8 mouse cellular contexts compared by ENCODE assay signal in the genomic region with DNA sequence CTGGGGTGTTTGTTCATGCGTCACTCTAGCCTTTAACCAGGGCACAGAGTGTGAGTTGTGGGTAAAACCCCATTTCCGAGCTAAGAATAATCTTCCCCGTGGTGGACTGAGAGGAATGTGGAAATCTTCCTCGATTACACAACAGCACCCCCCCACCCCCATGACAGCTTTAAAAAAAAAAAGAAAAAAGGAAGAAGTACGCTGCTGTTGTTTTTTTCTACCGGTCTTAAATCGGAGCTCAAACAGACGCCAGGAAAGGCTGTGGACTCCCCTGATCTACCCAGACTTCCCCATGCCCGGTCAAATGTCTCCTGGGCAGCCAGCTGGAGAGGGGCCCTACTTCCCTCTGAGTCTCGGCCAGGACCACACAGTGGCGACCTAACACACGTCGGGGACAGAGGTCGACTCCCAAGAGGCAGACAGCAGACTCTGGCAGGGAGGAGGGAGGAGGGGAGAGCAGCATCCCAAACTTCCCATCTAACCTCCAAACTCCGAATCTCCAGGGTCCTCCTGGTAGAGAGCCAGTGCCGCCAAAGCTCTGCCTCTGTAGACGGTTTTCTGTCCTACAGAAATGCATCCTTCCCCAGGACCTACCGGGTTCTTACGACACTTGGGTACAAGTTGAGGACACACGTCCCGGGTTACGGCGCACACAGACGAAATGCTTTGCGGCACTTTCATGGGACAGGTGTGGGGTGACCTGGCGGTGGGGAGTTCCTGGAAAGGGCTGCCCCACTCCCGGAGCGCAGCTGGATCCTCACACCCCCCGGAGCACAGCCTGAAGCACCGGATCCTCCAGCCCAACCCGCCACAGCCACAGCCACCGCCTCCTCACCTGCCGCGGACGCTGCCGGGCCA. TPM values are rescaled to one million over a fixed set of nuclear protein-coding genes. Genes with fewer than 3 reads are reported as not detected.
DNase-seq lines count a peak whose midpoint lies in the region; ATAC-seq and TF ChIP-seq lines count a peak whose summit lies in the region.

No protein-coding gene starts in this region.

- H3K9ac ChIP-seq in liver, adult 2 months (ENCODE audit: low read depth, low read length), result peak overlapping the region; percentile 91
- peak overlapping the region; percentile 67 for H3K9ac ChIP-seq in midbrain, postnatal 0 days (replicated peaks; ENCODE audit: low read length, poor library complexity, severe bottlenecking)
- H3K9ac ChIP-seq in stomach, embryonic 14.5 days (replicated peaks; ENCODE audit: low read depth, low read length), result peak overlapping the region; percentile 61

- H3K36me3 ChIP-seq in liver, adult 2 months (ENCODE audit: control insufficient read depth, insufficient read depth, low read length), result no peaks in the 10 kb centered on the region; the same call in 1 of the 2 replicates
- H3K36me3 ChIP-seq in midbrain, postnatal 0 days (ENCODE audit: insufficient read depth, low read length), result no peaks in the 10 kb centered on the region
- H3K36me3 ChIP-seq in stomach, embryonic 14.5 days (ENCODE audit: control insufficient read depth, insufficient read depth, low read length), result no peaks in the 10 kb centered on the region

- WGBS in liver, adult 2 months, result under 1% methylated on average over 36 of the region's 36 CpGs
- WGBS in midbrain, postnatal 0 days, result 4% methylated on average over 36 of the region's 36 CpGs
- 3% methylated on average over 36 of the region's 36 CpGs for WGBS in stomach, embryonic 14.5 days

- no peak overlapping the region; the same call in 1 of the 2 replicates for H3K27ac ChIP-seq in embryonic fibroblast, embryonic 13.5 days (ENCODE audit: insufficient read depth, low read length)
- H3K27ac ChIP-seq in liver, adult 2 months (replicated peaks; ENCODE audit: insufficient read depth, low read depth, low read length), result peak overlapping the region; percentile 87
- H3K27ac ChIP-seq in midbrain, postnatal 0 days (ENCODE audit: low read depth, low read length), result no peak overlapping the region
- peak overlapping the region; percentile 52; the same call in 1 of the 2 replicates for H3K27ac ChIP-seq in stomach, embryonic 14.5 days (ENCODE audit: low read length)

- peaks cover 6% of the 10 kb centered on the region; the same call in 1 of the 2 replicates for H3K79me2 ChIP-seq in liver, adult 2 months (ENCODE audit: control insufficient read depth, insufficient read depth, low read length)

- TF ChIP-seq CTCF in embryonic fibroblast, embryonic 13.5 days (IDR thresholded peaks at IDR 0.05; ENCODE audit: borderline replicate concordance, insufficient read depth, low read length), result no peak
- TF ChIP-seq CTCF in liver, adult 2 months (IDR thresholded peaks at IDR 0.05; ENCODE audit: low read depth, low read length), result no peak
- TF ChIP-seq CTCF in midbrain, postnatal 0 days (IDR thresholded peaks at IDR 0.05), result no peak

- no peaks in the 10 kb centered on the region for H3K4me1 ChIP-seq in embryonic fibroblast, embryonic 13.5 days (ENCODE audit: control insufficient read depth, insufficient read depth, low read length)
- peaks cover 2% of the 10 kb centered on the region; the same call in 1 of the 2 replicates for H3K4me1 ChIP-seq in liver, adult 2 months (ENCODE audit: control insufficient read depth, insufficient read depth, low read length)
- no peaks in the 10 kb centered on the region for H3K4me1 ChIP-seq in midbrain, postnatal 0 days (ENCODE audit: insufficient read depth, low read length)
- no peaks in the 10 kb centered on the region for H3K4me1 ChIP-seq in stomach, embryonic 14.5 days (ENCODE audit: control insufficient read depth, insufficient read depth, low read length)

- DNase-seq in CD4-positive helper T cell, adult 2 months (ENCODE audit: low read depth, low spot score), result peak; percentile 73
- DNase-seq in adrenal gland, adult 2 months, result peak; percentile 60
- DNase-seq in heart, adult 9 months (ENCODE audit: low spot score in 2 of 2), result peak; percentile 59 to 72
- peak; percentile 82 to 85 for DNase-seq in kidney, adult 8-10 months
- peak; percentile 90 for DNase-seq in liver, adult 2 months (ENCODE audit: extremely low read depth, low read depth, low spot score)
- DNase-seq in midbrain, postnatal 0 days (ENCODE audit: low spot score), result no peak

- H3K27me3 ChIP-seq in liver, adult 2 months (ENCODE audit: control insufficient read depth, insufficient read depth, low read length), result no peaks in the 10 kb centered on the region
- H3K27me3 ChIP-seq in midbrain, postnatal 0 days (ENCODE audit: insufficient read depth, low read length), result no peaks in the 10 kb centered on the region
- H3K27me3 ChIP-seq in stomach, embryonic 14.5 days (ENCODE audit: control insufficient read depth, insufficient read depth, low read length), result no peaks in the 10 kb centered on the region

- TF ChIP-seq POLR2A in embryonic fibroblast, embryonic 13.5 days (IDR thresholded peaks at IDR 0.05; ENCODE audit: low read depth, low read length), result no peak; the same call in none of the 2 replicates
- no peak for TF ChIP-seq POLR2A in liver, adult 2 months (IDR thresholded peaks at IDR 0.05; ENCODE audit: extremely low read depth, insufficient read depth, low read length)

- H3K4me2 ChIP-seq in midbrain, postnatal 0 days (ENCODE audit: low read depth, low read length, poor library complexity, severe bottlenecking), result peak overlapping the region; percentile 85
- peak overlapping the region; percentile 72 for H3K4me2 ChIP-seq in stomach, embryonic 14.5 days (replicated peaks; ENCODE audit: low read depth, low read length)

- H3K4me3 ChIP-seq in embryonic fibroblast, embryonic 13.5 days (ENCODE audit: insufficient read depth, low read length), result peak overlapping the region; percentile 60
- peak overlapping the region; percentile 78 for H3K4me3 ChIP-seq in liver, adult 2 months (ENCODE audit: insufficient read depth, low read depth, low read length)
- H3K4me3 ChIP-seq in midbrain, postnatal 0 days (ENCODE audit: low read depth, low read length), result peak overlapping the region; percentile 73
- H3K4me3 ChIP-seq in stomach, embryonic 14.5 days (ENCODE audit: low read depth, low read length), result peak overlapping the region; percentile 77

- H3K9me3 ChIP-seq in midbrain, postnatal 0 days (ENCODE audit: low read length), result no peaks in the 10 kb centered on the region
- H3K9me3 ChIP-seq in stomach, embryonic 14.5 days (ENCODE audit: control insufficient read depth, low read depth, low read length), result no peaks in the 10 kb centered on the region

- peak; percentile 41 for ATAC-seq in midbrain, postnatal 0 days (ENCODE audit: low FRiP score)
- peak; percentile 43 for ATAC-seq in stomach, embryonic 14.5 days (ENCODE audit: insufficient number of reproducible peaks, insufficient read depth, low FRiP score, low read depth)

RNA-seq across cellular contexts. Expression of a gene that starts 0.6 kb away (rescaled TPM):
- 10 to 100 TPM in 1 of 2 experiments, 1 to 10 TPM in 1; 5.3 to 10.6 TPM for total RNA-seq in adrenal gland, adult 2 months (2021)
- 6.5 and 7.4 TPM in 2 replicates for polyA plus RNA-seq in adrenal gland, adult 2 months (2012; rRNA removed)
- polyA plus RNA-seq in embryonic fibroblast, embryonic 13.5 days (2011; ENCODE audit: insufficient read length, low read depth, missing spikeins), result 5.7 and 6.2 TPM in 2 replicates
- 10.6 and 12.5 TPM in 2 replicates for total RNA-seq in liver, adult 2 months (2014; rRNA removed)
- 11.7 and 12.7 TPM in 2 replicates for polyA plus RNA-seq in liver, adult 2 months (2012; rRNA removed)
- total RNA-seq in midbrain, postnatal 0 days (2014; rRNA removed), result 2.0 and 7.8 TPM in 2 replicates
- 2.0 and 2.5 TPM in 2 replicates for polyA plus RNA-seq in midbrain, postnatal 0 days (2015; fragmentation: Nextera tagmentation; extraction: Ambion mirVana)
- 17.9 and 19.5 TPM in 2 replicates for polyA plus RNA-seq in stomach, embryonic 14.5 days (2014; fragmentation: Nextera tagmentation; extraction: Ambion mirVana)

RNA-seq across cellular contexts. Expression of a gene that starts 20.0 kb away (rescaled TPM):
- 10 to 100 TPM in 1 of 2 experiments, 1 to 10 TPM in 1; 9.3 to 16.7 TPM for total RNA-seq in adrenal gland, adult 2 months (2021)
- 8.8 and 9.4 TPM in 2 replicates for polyA plus RNA-seq in adrenal gland, adult 2 months (2012; rRNA removed)
- polyA plus RNA-seq in embryonic fibroblast, embryonic 13.5 days (2011; ENCODE audit: insufficient read length, low read depth, missing spikeins), result 11.3 and 14.0 TPM in 2 replicates
- total RNA-seq in liver, adult 2 months (2014; rRNA removed), result 4.0 and 5.0 TPM in 2 replicates
- 8.1 and 9.0 TPM in 2 replicates for polyA plus RNA-seq in liver, adult 2 months (2012; rRNA removed)
- total RNA-seq in midbrain, postnatal 0 days (2014; rRNA removed), result 8.4 and 11.2 TPM in 2 replicates
- 11.0 and 11.2 TPM in 2 replicates for polyA plus RNA-seq in midbrain, postnatal 0 days (2015; fragmentation: Nextera tagmentation; extraction: Ambion mirVana)
- polyA plus RNA-seq in stomach, embryonic 14.5 days (2014; fragmentation: Nextera tagmentation; extraction: Ambion mirVana), result 14.1 and 14.4 TPM in 2 replicates

RNA-seq across cellular contexts. Expression of a gene that starts 21.5 kb away (rescaled TPM):
- total RNA-seq in adrenal gland, adult 2 months (2021), result under 1 TPM in 1 of 2 experiments, not detected in 1; 0.24 TPM
- polyA plus RNA-seq in adrenal gland, adult 2 months (2012; rRNA removed), result 0.24 and 0.44 TPM in 2 replicates
- polyA plus RNA-seq in embryonic fibroblast, embryonic 13.5 days (2011; ENCODE audit: insufficient read length, low read depth, missing spikeins), result not detected in 2 replicates
- total RNA-seq in liver, adult 2 months (2014; rRNA removed), result 0.20 TPM in 1 of 2 replicates, not detected in the other
- not detected in 2 replicates for polyA plus RNA-seq in liver, adult 2 months (2012; rRNA removed)
- not detected in 2 replicates for total RNA-seq in midbrain, postnatal 0 days (2014; rRNA removed)
- polyA plus RNA-seq in midbrain, postnatal 0 days (2015; fragmentation: Nextera tagmentation; extraction: Ambion mirVana), result 0.22 and 0.27 TPM in 2 replicates
- 0.12 and 0.34 TPM in 2 replicates for polyA plus RNA-seq in stomach, embryonic 14.5 days (2014; fragmentation: Nextera tagmentation; extraction: Ambion mirVana)

RNA-seq across cellular contexts. Expression of a gene that starts 37.8 kb away (rescaled TPM):
- total RNA-seq in adrenal gland, adult 2 months (2021), result 10 to 100 TPM; 16.6 to 17.0 TPM
- polyA plus RNA-seq in adrenal gland, adult 2 months (2012; rRNA removed), result 33.1 and 34.4 TPM in 2 replicates
- 15.0 and 17.4 TPM in 2 replicates for polyA plus RNA-seq in embryonic fibroblast, embryonic 13.5 days (2011; ENCODE audit: insufficient read length, low read depth, missing spikeins)
- 2.3 and 2.6 TPM in 2 replicates for total RNA-seq in liver, adult 2 months (2014; rRNA removed)
- 11.0 and 15.6 TPM in 2 replicates for polyA plus RNA-seq in liver, adult 2 months (2012; rRNA removed)
- total RNA-seq in midbrain, postnatal 0 days (2014; rRNA removed), result 24.9 and 28.7 TPM in 2 replicates
- polyA plus RNA-seq in midbrain, postnatal 0 days (2015; fragmentation: Nextera tagmentation; extraction: Ambion mirVana), result 29.8 and 30.1 TPM in 2 replicates
- 30.9 and 31.6 TPM in 2 replicates for polyA plus RNA-seq in stomach, embryonic 14.5 days (2014; fragmentation: Nextera tagmentation; extraction: Ambion mirVana)

RNA-seq across cellular contexts. Expression of a gene that starts 39.9 kb away (rescaled TPM):
- 10 to 100 TPM in 1 of 2 experiments, 1 to 10 TPM in 1; 5.2 to 14.3 TPM for total RNA-seq in adrenal gland, adult 2 months (2021)
- polyA plus RNA-seq in adrenal gland, adult 2 months (2012; rRNA removed), result 4.6 and 5.7 TPM in 2 replicates
- polyA plus RNA-seq in embryonic fibroblast, embryonic 13.5 days (2011; ENCODE audit: insufficient read length, low read depth, missing spikeins), result not detected in 2 replicates
- 0.46 and 0.81 TPM in 2 replicates for total RNA-seq in liver, adult 2 months (2014; rRNA removed)
- 0.32 TPM in 2 replicates for polyA plus RNA-seq in liver, adult 2 months (2012; rRNA removed)
- total RNA-seq in midbrain, postnatal 0 days (2014; rRNA removed), result 0.05 and 0.19 TPM in 2 replicates
- polyA plus RNA-seq in midbrain, postnatal 0 days (2015; fragmentation: Nextera tagmentation; extraction: Ambion mirVana), result 2.9 and 3.1 TPM in 2 replicates
- 1.6 and 1.8 TPM in 2 replicates for polyA plus RNA-seq in stomach, embryonic 14.5 days (2014; fragmentation: Nextera tagmentation; extraction: Ambion mirVana)

Comparison
In these comparisons a context has a peak if more than half of its experiments do, and no peak if none do; other contexts are left out.
1. H3K27ac ChIP-seq: peak in liver, adult 2 months (single experiment) and stomach, embryonic 14.5 days (single experiment); none in embryonic fibroblast, embryonic 13.5 days (single experiment) and midbrain, postnatal 0 days (single experiment).
2. Peak in every context shown above with its lines, with median percentiles within 50 percentile points of each other: H3K4me3 ChIP-seq and H3K9ac ChIP-seq.